Mouse (Mus musculus): Measurements from ENCODE around the gene Mphosph10. TPM values are rescaled to one million over a fixed set of nuclear protein-coding genes. Genes with fewer than 3 reads are reported as not detected.

Gene Mphosph10
- 8.4 TPM for polyA plus RNA-seq (2012; fragmentation: generic; extraction: Trizol)

DNA sequence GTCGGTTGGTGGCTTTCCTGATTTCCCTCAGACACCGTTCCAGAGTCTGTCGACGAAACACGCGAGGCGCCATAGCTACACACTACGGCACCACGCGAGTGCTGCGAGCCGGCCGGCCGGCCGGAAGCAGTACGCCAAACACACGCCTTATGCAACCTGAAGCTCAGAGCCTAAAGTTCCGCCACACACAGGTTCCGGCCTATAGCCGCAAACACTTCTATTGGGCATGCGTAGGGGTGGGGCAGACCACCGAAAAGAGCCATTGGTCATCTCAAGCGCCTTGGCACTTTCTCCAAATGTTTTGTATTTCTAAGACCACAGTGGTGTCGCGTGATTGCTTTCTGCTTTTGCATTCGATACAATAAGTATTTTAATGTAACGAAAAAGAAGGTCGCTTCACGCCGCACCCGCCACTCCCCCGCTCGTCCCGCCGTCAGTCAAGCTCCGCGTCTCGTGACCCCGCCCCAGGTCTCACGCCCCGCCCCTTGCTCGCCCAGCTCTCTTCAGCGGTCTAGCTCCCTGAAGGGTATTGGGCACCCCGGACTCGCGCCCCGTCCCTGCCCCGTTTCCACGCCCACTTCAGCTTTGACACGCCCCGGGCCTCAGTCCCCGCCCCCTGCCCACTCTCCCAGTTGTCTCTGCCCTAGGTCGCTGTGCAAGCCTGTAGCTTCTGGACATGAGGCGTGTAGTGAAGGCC, at the start of gene Mphosph10, which contains the start of gene Mcee:
Mphosph10 (minus strand) TSS at position 147 of the 697 bp plus-strand sequence.
Mcee (plus strand) TSS at position 486 of the 697 bp plus-strand sequence.
- peak within 1 kb of the TSS; percentile 95 for H3K4me3 ChIP-seq
- peaks cover 22% of the 10 kb centered on the region for H3K79me2 ChIP-seq (ENCODE audit: control insufficient read depth, insufficient read depth)
- peak within 1 kb of the TSS; percentile 17 for H3ac ChIP-seq (ENCODE audit: control insufficient read depth, insufficient read length)
- TF ChIP-seq POLR2A (IDR thresholded peaks at IDR 0.05; ENCODE audit: insufficient read length, low read depth) (peak; percentile 91), REST (IDR thresholded peaks at IDR 0.05; ENCODE audit: insufficient read depth, insufficient read length) (no peak), USF1 (IDR thresholded peaks at IDR 0.05; ENCODE audit: low read depth) (no peak), POLR2AphosphoS2 (IDR thresholded peaks at IDR 0.05; ENCODE audit: insufficient read length, low read depth) (peak; percentile 96), TCF3 (IDR thresholded peaks at IDR 0.05; ENCODE audit: insufficient read length, low read depth) (no peak), E2F4 (IDR thresholded peaks at IDR 0.05; ENCODE audit: insufficient read depth) (no peak), MYOG (IDR thresholded peaks at IDR 0.05; ENCODE audit: control insufficient read depth in 1 of 3, insufficient read depth in 1 of 3, insufficient read length in 2 of 3, low read depth in 2 of 3) (peak in 1 of 3 experiments; percentile 52), SRF (IDR thresholded peaks at IDR 0.05; ENCODE audit: control insufficient read depth, insufficient read length, low read depth) (peak; percentile 60), TCF12 (IDR thresholded peaks at IDR 0.05; ENCODE audit: insufficient read depth, poor library complexity, severe bottlenecking) (no peak), CEBPB (IDR thresholded peaks at IDR 0.05; ENCODE audit: insufficient read depth, poor library complexity, severe bottlenecking) (no peak), MYOD1 (IDR thresholded peaks at IDR 0.05; ENCODE audit: control insufficient read depth in 1 of 3, insufficient read length in 2 of 3, low read depth in 2 of 3) (peak in 1 of 3 experiments; percentile 39), MAX (IDR thresholded peaks at IDR 0.05; ENCODE audit: low read depth) (no peak)
- peaks cover 25% of the 10 kb centered on the region for H3K36me3 ChIP-seq (ENCODE audit: control insufficient read depth, insufficient read depth)
- peak within 1 kb of the TSS; percentile 91 for H3K4me2 ChIP-seq (ENCODE audit: low read depth)
- no peaks in the 10 kb centered on the region for H3K27me3 ChIP-seq (ENCODE audit: control insufficient read depth, insufficient read depth, insufficient read length)

- TF ChIP-seq MYOD1 (IDR thresholded peaks at IDR 0.05; ENCODE audit: control insufficient read depth in 1 of 3, insufficient read length in 2 of 3, low read depth in 2 of 3), result no peak
- TF ChIP-seq SRF (IDR thresholded peaks at IDR 0.05; ENCODE audit: control insufficient read depth, insufficient read length, low read depth), result no peak
- TF ChIP-seq TCF3 (IDR thresholded peaks at IDR 0.05; ENCODE audit: insufficient read length, low read depth), result no peak
- no peak for TF ChIP-seq POLR2AphosphoS2 (IDR thresholded peaks at IDR 0.05; ENCODE audit: insufficient read length, low read depth)
- TF ChIP-seq MYOG (IDR thresholded peaks at IDR 0.05; ENCODE audit: control insufficient read depth in 1 of 3, insufficient read depth in 1 of 3, insufficient read length in 2 of 3, low read depth in 2 of 3), result no peak
- TF ChIP-seq MAX (IDR thresholded peaks at IDR 0.05; ENCODE audit: low read depth), result no peak
- TF ChIP-seq TCF12 (IDR thresholded peaks at IDR 0.05; ENCODE audit: insufficient read depth, poor library complexity, severe bottlenecking), result no peak
- TF ChIP-seq USF1 (IDR thresholded peaks at IDR 0.05; ENCODE audit: low read depth), result no peak
- no peak for TF ChIP-seq POLR2A (IDR thresholded peaks at IDR 0.05; ENCODE audit: insufficient read length, low read depth)
- TF ChIP-seq CEBPB (IDR thresholded peaks at IDR 0.05; ENCODE audit: insufficient read depth, poor library complexity, severe bottlenecking), result no peak
- TF ChIP-seq E2F4 (IDR thresholded peaks at IDR 0.05; ENCODE audit: insufficient read depth), result no peak
- no peak for TF ChIP-seq REST (IDR thresholded peaks at IDR 0.05; ENCODE audit: insufficient read depth, insufficient read length)
Observed at GRCm38 (mm10) chr7:64440519-64440918, 48.5 kb upstream of the Mphosph10 start.

GRCm38 (mm10) chr7:64439595-64440518, 47.8 kb upstream of the Mphosph10 start:
- no peak overlapping the region for H3ac ChIP-seq (ENCODE audit: control insufficient read depth, insufficient read length)
- no peak overlapping the region for H3K4me3 ChIP-seq
- no peaks in the 10 kb centered on the region for H3K36me3 ChIP-seq (ENCODE audit: control insufficient read depth, insufficient read depth)
- no peak overlapping the region for H3K4me2 ChIP-seq (ENCODE audit: low read depth)
- no peak for TF ChIP-seq TCF12 (IDR thresholded peaks at IDR 0.05; ENCODE audit: insufficient read depth, poor library complexity, severe bottlenecking)
- TF ChIP-seq MAX (IDR thresholded peaks at IDR 0.05; ENCODE audit: low read depth), result no peak
- no peak for TF ChIP-seq USF1 (IDR thresholded peaks at IDR 0.05; ENCODE audit: low read depth)
- TF ChIP-seq CEBPB (IDR thresholded peaks at IDR 0.05; ENCODE audit: insufficient read depth, poor library complexity, severe bottlenecking), result no peak
- TF ChIP-seq POLR2A (IDR thresholded peaks at IDR 0.05; ENCODE audit: insufficient read length, low read depth), result no peak
- no peak for TF ChIP-seq REST (IDR thresholded peaks at IDR 0.05; ENCODE audit: insufficient read depth, insufficient read length)
- no peak for TF ChIP-seq MYOG (IDR thresholded peaks at IDR 0.05; ENCODE audit: control insufficient read depth in 1 of 3, insufficient read depth in 1 of 3, insufficient read length in 2 of 3, low read depth in 2 of 3)
- TF ChIP-seq TCF3 (IDR thresholded peaks at IDR 0.05; ENCODE audit: insufficient read length, low read depth), result no peak
- TF ChIP-seq MYOD1 (IDR thresholded peaks at IDR 0.05; ENCODE audit: control insufficient read depth in 1 of 3, insufficient read length in 2 of 3, low read depth in 2 of 3), result no peak
- TF ChIP-seq E2F4 (IDR thresholded peaks at IDR 0.05; ENCODE audit: insufficient read depth), result no peak
- TF ChIP-seq SRF (IDR thresholded peaks at IDR 0.05; ENCODE audit: control insufficient read depth, insufficient read length, low read depth), result no peak
- TF ChIP-seq POLR2AphosphoS2 (IDR thresholded peaks at IDR 0.05; ENCODE audit: insufficient read length, low read depth), result no peak
- H3K27me3 ChIP-seq (ENCODE audit: control insufficient read depth, insufficient read depth, insufficient read length), result no peaks in the 10 kb centered on the region
- H3K79me2 ChIP-seq (ENCODE audit: control insufficient read depth, insufficient read depth), result no peaks in the 10 kb centered on the region

More at GRCm38 (mm10) chr7:64440519-64440918, 48.5 kb upstream of the Mphosph10 start:
- Histone ChIP-seq H3K36me3 (ENCODE audit: control insufficient read depth, insufficient read depth) (no peaks in the 10 kb centered on the region), H3K4me3 (no peak overlapping the region), H3K4me2 (ENCODE audit: low read depth) (no peak overlapping the region), H3ac (ENCODE audit: control insufficient read depth, insufficient read length) (no peak overlapping the region), H3K79me2 (ENCODE audit: control insufficient read depth, insufficient read depth) (no peaks in the 10 kb centered on the region), H3K27me3 (ENCODE audit: control insufficient read depth, insufficient read depth, insufficient read length) (no peaks in the 10 kb centered on the region)

DNA sequence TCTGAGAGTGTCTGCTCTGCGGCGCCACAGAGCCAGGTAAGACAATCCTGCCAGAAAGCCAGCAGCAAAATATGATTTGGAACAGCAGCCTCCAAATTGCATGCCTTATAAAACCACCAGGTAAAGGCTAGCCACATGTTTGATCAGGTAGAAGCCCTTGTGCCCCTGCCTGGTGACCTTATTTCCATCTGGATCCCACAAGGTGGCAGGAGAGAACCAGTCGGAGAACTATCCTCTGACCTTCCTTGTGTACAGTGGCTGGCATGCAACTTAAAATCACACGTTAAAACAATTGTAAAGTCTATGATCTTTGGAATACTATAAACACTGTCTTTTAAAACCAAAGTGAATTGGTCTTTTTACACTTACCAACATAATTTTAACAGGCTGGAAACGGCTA, 32.8 kb upstream of the Mphosph10 start:
- Histone ChIP-seq H3K79me2 (ENCODE audit: control insufficient read depth, insufficient read depth) (no peaks in the 10 kb centered on the region), H3K4me2 (ENCODE audit: low read depth) (no peak overlapping the region), H3K27me3 (ENCODE audit: control insufficient read depth, insufficient read depth, insufficient read length) (no peaks in the 10 kb centered on the region), H3K36me3 (ENCODE audit: control insufficient read depth, insufficient read depth) (no peaks in the 10 kb centered on the region), H3ac (ENCODE audit: control insufficient read depth, insufficient read length) (no peak overlapping the region), H3K4me3 (no peak overlapping the region)
- no peak for TF ChIP-seq TCF12 (IDR thresholded peaks at IDR 0.05; ENCODE audit: insufficient read depth, poor library complexity, severe bottlenecking)
- no peak for TF ChIP-seq POLR2AphosphoS2 (IDR thresholded peaks at IDR 0.05; ENCODE audit: insufficient read length, low read depth)

Data from myocyte (in vitro differentiated cells).